Mouse (Mus musculus): ENCODE measurements around the gene Rgs2.

GRCm38 (mm10) chr1:144013913-144014312, 10.0 kb upstream of the Rgs2 start:
- TF ChIP-seq POLR2A (IDR thresholded peaks at IDR 0.05; ENCODE audit: insufficient read depth, low read depth, low read length): no peak
- TF ChIP-seq CTCF (IDR thresholded peaks at IDR 0.05; ENCODE audit: insufficient read depth, low read depth, low read length): no peak
